14 mouse cellular contexts compared by ENCODE assay signal in the genomic region with DNA sequence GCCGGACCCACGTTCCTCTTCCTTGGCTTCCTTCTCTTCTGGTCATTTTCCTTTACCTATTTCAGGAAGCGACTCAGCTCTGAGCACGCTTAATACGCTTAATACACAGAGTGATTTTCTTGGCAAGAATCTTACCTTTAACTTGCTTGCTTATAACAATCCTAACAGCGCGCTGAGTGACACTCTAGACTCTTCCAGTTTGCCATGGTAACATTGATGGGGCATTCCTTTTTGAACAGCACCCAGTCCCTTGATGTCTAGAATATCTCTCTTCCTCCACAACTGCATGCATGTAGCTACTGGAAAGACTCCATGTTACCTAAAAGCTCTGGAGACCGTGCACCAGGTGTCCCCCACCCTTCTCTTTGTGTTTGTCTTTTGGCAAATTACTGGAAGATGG.
"Had no signal": no experiment of that assay in that cellular context is flagged by ENCODE, and none has a peak within 500 bp of the region (broad histone marks: within the 10 kb centered on the region; RNA-seq: fewer than 3 reads in every experiment).

No protein-coding gene starts in this region.

- H3K4me2 ChIP-seq: liver, embryonic 11.5 days; liver, embryonic 15.5 days; neural tube, embryonic 13.5 days had no signal

- H3K9me3 ChIP-seq: limb, embryonic 10.5 days; liver, embryonic 15.5 days; midbrain, embryonic 10.5 days; neural tube, embryonic 13.5 days had no signal

- H3K27me3 ChIP-seq: liver, embryonic 15.5 days; neural tube, embryonic 13.5 days had no signal

- H3K36me3 ChIP-seq: limb, embryonic 10.5 days; liver, embryonic 15.5 days; midbrain, embryonic 10.5 days; neural tube, embryonic 13.5 days had no signal

- H3K27ac ChIP-seq: kidney, postnatal 0 days; left cerebral cortex, adult 2 months; limb, embryonic 10.5 days; liver, embryonic 15.5 days; midbrain, embryonic 10.5 days; neural tube, embryonic 13.5 days had no signal

- DNase-seq: kidney, adult 9 months; kidney, postnatal 36 days; lung, adult 2 months; lung, postnatal 36 days; midbrain, embryonic 14.5 days; retina, postnatal 1 day; thymus, postnatal 36 days had no signal

- H3K4me1 ChIP-seq: liver, embryonic 15.5 days had no signal

- H3K9ac ChIP-seq: liver, embryonic 15.5 days; neural tube, embryonic 13.5 days had no signal

- H3K4me3 ChIP-seq: left cerebral cortex, adult 2 months; limb, embryonic 10.5 days; liver, embryonic 15.5 days; midbrain, embryonic 10.5 days; neural tube, embryonic 13.5 days had no signal
